Mouse (Mus musculus): Measurements from ENCODE around the gene Kalrn. TPM values are rescaled to one million over a fixed set of nuclear protein-coding genes. Genes with fewer than 3 reads are reported as not detected.

The Kalrn gene
- polyA plus RNA-seq, 1 experiment from 2014 or later = 39.2 TPM

GRCm38 (mm10) chr16:34120801-34121201 lies 452.5 kb downstream of the Kalrn start:
- peaks cover 6% of the 10 kb centered on the region; the same call in 1 of the 2 replicates for H3K4me1 ChIP-seq
- no peak overlapping the region for H3K27ac ChIP-seq
- H3K4me2 ChIP-seq = no peak overlapping the region
- no peaks in the 10 kb centered on the region for H3K36me3 ChIP-seq (replicated peaks)
- 75% methylated on average over 9 of the region's 9 CpGs for WGBS
- no peaks in the 10 kb centered on the region for H3K27me3 ChIP-seq (replicated peaks)
- no peak overlapping the region for H3K4me3 ChIP-seq
- no peak for ATAC-seq (replicated peaks)
- H3K9me3 ChIP-seq = no peaks in the 10 kb centered on the region
- H3K9ac ChIP-seq = no peak overlapping the region

DNA sequence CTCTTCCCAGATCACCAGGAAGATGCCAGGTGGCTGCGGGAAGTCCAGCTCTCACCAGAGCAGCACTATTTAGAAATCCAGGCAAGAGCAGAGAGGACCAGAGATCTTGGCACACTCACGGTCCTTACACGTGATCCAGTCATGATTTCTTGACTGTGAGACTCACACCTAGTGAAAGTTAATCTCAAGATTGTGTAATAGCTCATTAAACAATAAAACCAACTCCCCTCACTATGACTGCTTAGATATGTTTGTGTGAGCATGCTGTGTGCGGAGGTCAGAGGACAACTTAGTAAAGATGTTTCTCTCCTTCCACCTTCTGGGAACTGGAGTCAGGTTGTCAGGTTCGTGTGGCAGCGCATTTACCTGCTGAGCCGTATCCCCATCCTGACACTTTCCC lies 453.5 kb downstream of the Kalrn start:
- no peak for ATAC-seq (replicated peaks)
- 91% methylated on average over 7 of the region's 7 CpGs for WGBS

DNA sequence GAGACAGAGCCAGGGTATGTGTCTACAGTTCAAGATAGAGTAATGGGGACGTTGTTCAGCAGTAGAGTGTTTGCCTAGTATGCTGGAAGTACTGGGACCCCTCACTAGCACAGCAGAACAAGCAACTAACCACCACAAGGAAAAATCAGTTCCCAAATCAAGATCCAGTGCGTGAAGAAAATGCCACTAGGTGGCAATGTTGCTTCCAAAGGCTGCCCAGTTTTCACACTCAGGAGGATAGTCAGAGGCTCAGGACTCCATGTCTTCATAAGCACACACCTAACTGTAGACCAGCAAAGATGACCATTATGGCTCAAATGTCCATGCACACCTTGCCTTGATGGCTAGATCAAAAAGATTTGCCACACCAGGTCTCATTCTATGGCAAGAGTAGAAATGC lies 454.0 kb downstream of the Kalrn start:
- no peaks in the 10 kb centered on the region for H3K9me3 ChIP-seq
- H3K36me3 ChIP-seq (replicated peaks) = no peaks in the 10 kb centered on the region
- no peaks in the 10 kb centered on the region for H3K27me3 ChIP-seq (replicated peaks)
- no peaks in the 10 kb centered on the region for H3K4me1 ChIP-seq
- H3K9ac ChIP-seq = no peak overlapping the region
- 24% methylated on average over 2 of the region's 2 CpGs for WGBS
- H3K4me3 ChIP-seq = no peak overlapping the region
- no peak overlapping the region for H3K27ac ChIP-seq
- ATAC-seq (replicated peaks) = no peak
- H3K4me2 ChIP-seq = no peak overlapping the region

More for the DNA sequence above, 453.5 kb downstream of the Kalrn start:
- no peak overlapping the region for H3K4me2 ChIP-seq
- H3K27ac ChIP-seq = no peak overlapping the region
- no peaks in the 10 kb centered on the region for H3K9me3 ChIP-seq
- no peak overlapping the region for H3K9ac ChIP-seq
- H3K4me3 ChIP-seq = no peak overlapping the region
- no peaks in the 10 kb centered on the region for H3K27me3 ChIP-seq (replicated peaks)
- no peaks in the 10 kb centered on the region for H3K4me1 ChIP-seq
- H3K36me3 ChIP-seq (replicated peaks) = no peaks in the 10 kb centered on the region

DNA sequence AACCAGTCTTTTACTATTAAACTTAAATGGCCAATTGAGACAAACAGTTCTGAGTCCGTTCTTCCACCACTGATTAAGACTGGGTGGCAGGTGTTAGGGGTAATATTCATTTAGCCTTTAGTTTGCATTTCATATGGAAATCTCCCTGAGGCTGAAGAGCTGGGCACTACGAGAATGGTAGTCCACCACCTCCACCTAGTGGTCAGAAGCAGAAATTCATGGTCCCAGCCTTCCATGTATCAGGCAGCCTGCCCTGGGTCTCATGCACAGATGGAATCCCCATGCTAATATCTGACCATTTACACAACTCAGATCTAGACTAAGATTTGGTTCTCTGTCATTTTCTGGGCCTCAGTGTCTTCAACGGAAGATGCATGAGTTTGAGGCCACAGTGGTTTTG lies 458.7 kb downstream of the Kalrn start:
- Histone ChIP-seq H3K36me3 (replicated peaks) (no peaks in the 10 kb centered on the region), H3K27me3 (replicated peaks) (no peaks in the 10 kb centered on the region), H3K4me2 (no peak overlapping the region), H3K9me3 (no peaks in the 10 kb centered on the region), H3K4me1 (no peaks in the 10 kb centered on the region), H3K9ac (no peak overlapping the region), H3K27ac (no peak overlapping the region), H3K4me3 (no peak overlapping the region)
- WGBS = 4% methylated on average over 3 of the region's 3 CpGs
- peak; percentile 65; the same call in 1 of the 2 replicates for ATAC-seq (replicated peaks)

GRCm38 (mm10) chr16:34113150-34113549 lies 460.2 kb downstream of the Kalrn start:
- no peak for ATAC-seq (replicated peaks)
- no peaks in the 10 kb centered on the region for H3K4me1 ChIP-seq
- H3K36me3 ChIP-seq (replicated peaks) = no peaks in the 10 kb centered on the region
- H3K27ac ChIP-seq = no peak overlapping the region
- no peaks in the 10 kb centered on the region for H3K9me3 ChIP-seq
- no peak overlapping the region for H3K4me2 ChIP-seq
- no peak overlapping the region for H3K4me3 ChIP-seq
- no peak overlapping the region for H3K9ac ChIP-seq
- H3K27me3 ChIP-seq (replicated peaks) = no peaks in the 10 kb centered on the region
- WGBS = 83% methylated on average over 9 of the region's 9 CpGs

GRCm38 (mm10) chr16:34112490-34112889 lies 460.8 kb downstream of the Kalrn start:
- Histone ChIP-seq H3K4me1 (no peaks in the 10 kb centered on the region), H3K9me3 (no peaks in the 10 kb centered on the region), H3K27ac (no peak overlapping the region), H3K9ac (no peak overlapping the region), H3K27me3 (replicated peaks) (no peaks in the 10 kb centered on the region), H3K4me2 (no peak overlapping the region), H3K4me3 (no peak overlapping the region), H3K36me3 (replicated peaks) (no peaks in the 10 kb centered on the region)
- WGBS = 27% methylated on average over 5 of the region's 5 CpGs
- ATAC-seq (replicated peaks) = no peak

GRCm38 (mm10) chr16:34110840-34111625 lies 462.3 kb downstream of the Kalrn start:
- WGBS = 88% methylated on average over 7 of the region's 7 CpGs
- Histone ChIP-seq H3K4me1 (no peaks in the 10 kb centered on the region), H3K4me3 (no peak overlapping the region), H3K9ac (no peak overlapping the region), H3K27me3 (replicated peaks) (no peaks in the 10 kb centered on the region), H3K27ac (no peak overlapping the region), H3K9me3 (no peaks in the 10 kb centered on the region), H3K36me3 (replicated peaks) (no peaks in the 10 kb centered on the region), H3K4me2 (no peak overlapping the region)
- ATAC-seq (replicated peaks) = no peak

GRCm38 (mm10) chr16:34104427-34104826 lies 468.9 kb downstream of the Kalrn start:
- H3K4me2 ChIP-seq = no peak overlapping the region
- no peaks in the 10 kb centered on the region for H3K9me3 ChIP-seq
- no peaks in the 10 kb centered on the region for H3K27me3 ChIP-seq (replicated peaks)
- H3K36me3 ChIP-seq (replicated peaks) = no peaks in the 10 kb centered on the region
- H3K4me1 ChIP-seq = no peaks in the 10 kb centered on the region
- no peak for ATAC-seq (replicated peaks)
- H3K4me3 ChIP-seq = no peak overlapping the region
- WGBS = 89% methylated on average over 6 of the region's 6 CpGs
- H3K27ac ChIP-seq = no peak overlapping the region
- H3K9ac ChIP-seq = no peak overlapping the region

DNA sequence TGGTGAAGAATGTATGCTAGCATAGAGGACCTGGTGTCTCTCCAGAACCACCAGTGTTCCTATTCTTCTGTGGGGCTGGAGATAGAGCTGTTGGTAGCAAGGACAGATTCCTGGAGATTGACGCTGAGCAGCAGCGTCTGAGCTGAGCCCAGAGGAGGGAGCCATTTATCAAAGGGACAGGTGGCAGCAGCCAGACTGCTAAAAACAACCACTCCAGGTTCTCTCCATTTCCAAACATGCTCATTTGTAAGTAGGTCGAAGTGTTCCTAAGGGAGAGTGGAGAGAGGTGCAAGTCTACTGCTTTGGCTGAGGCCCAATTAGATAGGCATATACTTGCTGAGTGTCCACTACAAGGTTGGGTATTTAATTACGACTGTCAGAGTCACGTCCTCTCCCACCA lies 470.6 kb downstream of the Kalrn start:
- no peak overlapping the region for H3K9ac ChIP-seq
- H3K36me3 ChIP-seq (replicated peaks) = no peaks in the 10 kb centered on the region
- no peaks in the 10 kb centered on the region for H3K9me3 ChIP-seq
- no peak overlapping the region for H3K4me2 ChIP-seq
- no peaks in the 10 kb centered on the region for H3K27me3 ChIP-seq (replicated peaks)
- no peak overlapping the region for H3K27ac ChIP-seq
- H3K4me3 ChIP-seq = no peak overlapping the region
- no peak for ATAC-seq (replicated peaks)
- 65% methylated on average over 5 of the region's 5 CpGs for WGBS
- no peaks in the 10 kb centered on the region for H3K4me1 ChIP-seq

DNA sequence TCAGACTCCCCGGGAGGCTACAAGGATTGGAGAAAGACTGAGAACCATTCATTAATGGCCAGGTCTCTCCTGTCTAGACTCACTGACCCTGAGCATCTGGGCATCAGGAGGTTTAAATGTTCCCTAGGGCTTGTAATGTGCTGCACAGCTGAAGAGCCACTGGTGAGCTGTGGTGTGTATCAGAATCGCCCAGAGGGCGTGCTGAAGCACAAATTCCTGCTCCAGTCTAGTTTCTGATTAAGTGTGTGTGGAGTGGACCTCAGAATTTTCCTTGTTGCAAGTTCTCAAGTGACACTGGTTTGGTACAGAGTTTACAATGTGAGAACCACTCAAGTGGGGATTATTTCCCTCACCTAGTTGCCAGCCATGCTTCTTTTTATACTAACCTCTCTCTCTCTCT lies 473.5 kb downstream of the Kalrn start:
- Histone ChIP-seq H3K36me3 (replicated peaks) (no peaks in the 10 kb centered on the region), H3K27ac (no peak overlapping the region), H3K4me1 (peaks cover 13% of the 10 kb centered on the region), H3K9ac (no peak overlapping the region), H3K4me2 (no peak overlapping the region), H3K27me3 (replicated peaks) (0 out of 2 replicates have a peak, but pooled peaks cover 5% of the 10 kb centered on the region), H3K9me3 (no peaks in the 10 kb centered on the region), H3K4me3 (no peak overlapping the region)
- ATAC-seq (replicated peaks) = no peak
- 67% methylated on average over 3 of the region's 3 CpGs for WGBS

DNA sequence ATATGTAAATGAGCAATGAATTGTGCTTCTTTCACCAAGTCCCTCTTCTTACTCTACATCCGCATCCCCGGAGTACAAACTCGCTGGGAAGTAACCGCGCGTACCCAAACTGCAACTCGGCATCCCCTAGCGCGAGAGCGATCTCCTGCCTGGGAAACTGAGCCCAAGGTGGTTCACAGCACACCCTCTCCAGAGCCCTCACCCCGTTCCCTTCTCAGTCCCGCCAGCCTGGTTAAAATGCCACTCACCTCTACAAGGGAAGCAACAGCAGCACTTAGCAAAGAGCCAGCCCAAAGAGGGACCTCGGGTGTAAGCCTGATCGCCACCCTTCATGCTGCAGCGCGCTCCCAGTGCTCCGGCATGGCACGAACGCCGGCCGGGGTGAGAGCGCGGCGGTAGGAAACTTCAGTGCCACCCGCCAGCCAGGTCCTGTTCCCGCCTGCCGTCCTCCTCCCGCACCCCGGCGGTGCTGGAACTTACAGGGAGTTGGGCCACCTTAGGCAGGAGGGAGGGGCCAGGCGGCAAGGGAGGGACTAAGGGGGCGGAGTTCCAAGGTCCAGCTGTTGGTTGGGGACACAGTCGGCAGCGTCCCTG lies 477.7 kb downstream of the Kalrn start:
- H3K4me3 ChIP-seq = peak overlapping the region; percentile 32
- WGBS = 2% methylated on average over 34 of the region's 34 CpGs
- ATAC-seq (replicated peaks) = peak; percentile 25; the same call in 1 of the 2 replicates
- 0 out of 2 replicates have a peak, but pooled peaks cover 5% of the 10 kb centered on the region for H3K27me3 ChIP-seq (replicated peaks)
- H3K4me2 ChIP-seq = peak overlapping the region; percentile 50
- H3K9ac ChIP-seq = no peak overlapping the region
- peaks cover 27% of the 10 kb centered on the region for H3K4me1 ChIP-seq
- no peaks in the 10 kb centered on the region for H3K36me3 ChIP-seq (replicated peaks)
- no peaks in the 10 kb centered on the region for H3K9me3 ChIP-seq
- peak overlapping the region; percentile 72 for H3K27ac ChIP-seq

DNA sequence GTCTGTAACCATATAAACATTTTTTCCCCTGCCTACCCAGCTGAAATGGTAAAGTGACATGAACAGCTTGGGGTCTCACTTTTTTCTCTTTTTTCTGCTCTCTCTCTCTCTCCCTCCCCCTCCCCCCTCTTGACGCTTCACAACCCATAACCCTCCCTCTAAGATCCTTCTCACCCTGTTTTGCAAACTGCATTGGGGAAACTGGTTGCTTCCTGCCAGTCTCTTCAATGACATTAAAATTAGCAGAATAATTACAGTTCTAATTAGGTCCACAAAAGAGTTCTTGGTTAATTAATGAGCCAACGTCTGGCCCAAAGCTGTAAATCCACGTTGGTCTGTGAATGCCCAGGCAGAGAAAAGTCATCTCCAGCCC lies 478.3 kb downstream of the Kalrn start:
- Histone ChIP-seq H3K4me2 (peak overlapping the region; percentile 50), H3K27ac (peak overlapping the region; percentile 72), H3K36me3 (replicated peaks) (no peaks in the 10 kb centered on the region), H3K9me3 (no peaks in the 10 kb centered on the region), H3K4me3 (peak overlapping the region; percentile 32), H3K9ac (0 out of 2 replicates have a peak overlapping the region, but pooled peaks have one; percentile 29), H3K27me3 (replicated peaks) (0 out of 2 replicates have a peak, but pooled peaks cover 5% of the 10 kb centered on the region), H3K4me1 (peaks cover 29% of the 10 kb centered on the region)
- 2% methylated on average over 3 of the region's 3 CpGs for WGBS
- ATAC-seq (replicated peaks) = peak; percentile 38; the same call in 1 of the 2 replicates

Data from midbrain, embryonic 15.5 days (tissue).